Mouse (Mus musculus) hindbrain, embryonic 10.5 days (tissue): ENCODE measurements around the gene Acvrl1. TPM values are rescaled to one million over a fixed set of nuclear protein-coding genes. Genes with fewer than 3 reads are reported as not detected.

ENCODE experiments used
- DNase-seq: peaks from one replicate; pipeline ENCODE4 v3.0.0-alpha.2; 2017; ENCODE audit warnings: low spot score
- H3K27ac ChIP-seq: fragments of 300-500 bp; sonication (generic); 2 replicates; pipeline ENCODE4 v1.5.1; 2016; ENCODE audit warnings: mild to moderate bottlenecking, moderate library complexity
- H3K27me3 ChIP-seq: fragments of 300-500 bp; sonication (generic); 2 replicates; pipeline ENCODE4 v1.6.1; 2016; ENCODE audit warnings: mild to moderate bottlenecking; ENCODE audit not compliant: poor library complexity, insufficient read depth, severe bottlenecking
- H3K36me3 ChIP-seq: fragments of 300-500 bp; sonication (generic); 2 replicates; pipeline ENCODE4 v1.6.1; 2016; ENCODE audit warnings: mild to moderate bottlenecking, moderate library complexity
- H3K4me1 ChIP-seq: fragments of 300-500 bp; sonication (generic); replicated peaks from 2 replicates; pipeline ENCODE4 v1.6.1; 2016; ENCODE audit warnings: mild to moderate bottlenecking
- H3K4me3 ChIP-seq: fragments of 300-500 bp; sonication (generic); 2 replicates; pipeline ENCODE4 v1.5.1; 2016; ENCODE audit warnings: mild to moderate bottlenecking, moderate library complexity
- H3K9me3 ChIP-seq: fragments of 300-500 bp; sonication (generic); 2 replicates; pipeline ENCODE4 v1.6.1; 2016; ENCODE audit warnings: mild to moderate bottlenecking, moderate library complexity
- WGBS: fragments of 180-500 bp; shearing (Covaris S2); methylation state at CpG from one replicate; pipeline ENCODE4 v1.1.7; 2016; 5-methylcytosine and 5-hydroxymethylcytosine counted together
- polyA plus RNA-seq: library from polyadenylated mRNA; unstranded; fragments of >200 nt; fragmentation: Nextera tagmentation; extraction: Ambion mirVana; gene quantifications from 2 replicates; pipeline ENCODE4 v1.2.1, GENCODE M21; 2016

Acvrl1 gene
- polyA plus RNA-seq = 8.7 and 10.8 TPM in 2 replicates

DNA sequence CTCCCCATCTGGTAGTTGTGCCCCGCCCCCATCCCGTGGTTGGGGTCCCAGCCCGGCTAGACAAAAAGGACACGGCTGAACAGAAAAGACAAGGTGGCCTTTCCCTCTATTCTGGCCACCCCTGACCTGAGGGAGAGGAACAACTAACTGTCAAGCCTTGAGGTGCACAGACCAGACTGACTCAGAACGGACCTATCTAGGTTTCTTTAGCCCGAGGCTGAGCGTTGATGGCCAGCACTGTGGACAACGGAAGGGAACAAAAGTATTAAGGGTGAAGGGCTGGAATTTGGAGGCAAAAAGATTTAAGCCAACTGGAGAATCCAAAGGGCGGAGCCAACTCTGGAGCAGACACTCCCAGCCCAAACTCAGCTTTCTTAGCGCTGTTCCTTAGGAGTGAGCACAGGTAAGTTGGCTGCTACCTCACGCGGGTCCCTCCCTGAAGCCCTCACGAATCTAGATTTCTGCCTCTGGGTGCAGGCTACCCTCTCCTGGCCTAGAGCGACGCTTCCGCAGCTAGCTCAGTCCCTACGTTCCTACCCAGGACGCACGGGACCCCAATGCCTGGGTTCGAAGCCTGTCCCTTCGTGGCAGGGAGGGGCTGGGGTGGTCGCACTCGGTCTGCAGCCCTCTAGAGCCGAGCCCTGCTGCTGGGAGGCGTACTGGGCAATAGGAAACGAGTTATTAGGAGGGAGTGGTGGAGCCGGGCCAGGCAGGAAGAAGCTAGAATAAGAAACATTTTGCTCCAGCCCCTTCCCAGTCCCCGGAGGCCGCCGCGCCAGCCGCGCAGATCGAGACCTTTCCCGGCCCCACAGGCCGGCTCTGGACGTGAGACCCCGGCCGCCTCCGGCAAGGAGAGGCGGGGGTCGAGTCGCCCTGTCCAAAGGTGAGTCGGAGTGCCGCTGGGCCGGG, at the start of gene Acvrl1:
Gene Acvrl1, plus strand, starts transcription at position 342 of the 909 bp plus-strand sequence.
- peak within 1 kb of the TSS; percentile 46 for H3K4me3 ChIP-seq
- no peaks in the 10 kb centered on the region for H3K36me3 ChIP-seq
- peaks cover 78% of the 10 kb centered on the region for H3K27me3 ChIP-seq
- H3K27ac ChIP-seq = peak within 1 kb of the TSS; percentile 54
- peak; percentile 55 for DNase-seq
- peaks cover 48% of the 10 kb centered on the region for H3K4me1 ChIP-seq
- 3% methylated on average over 46 of the region's 46 CpGs for WGBS
- H3K9me3 ChIP-seq = 0 out of 2 replicates have a peak, but pooled peaks cover 2% of the 10 kb centered on the region

DNA sequence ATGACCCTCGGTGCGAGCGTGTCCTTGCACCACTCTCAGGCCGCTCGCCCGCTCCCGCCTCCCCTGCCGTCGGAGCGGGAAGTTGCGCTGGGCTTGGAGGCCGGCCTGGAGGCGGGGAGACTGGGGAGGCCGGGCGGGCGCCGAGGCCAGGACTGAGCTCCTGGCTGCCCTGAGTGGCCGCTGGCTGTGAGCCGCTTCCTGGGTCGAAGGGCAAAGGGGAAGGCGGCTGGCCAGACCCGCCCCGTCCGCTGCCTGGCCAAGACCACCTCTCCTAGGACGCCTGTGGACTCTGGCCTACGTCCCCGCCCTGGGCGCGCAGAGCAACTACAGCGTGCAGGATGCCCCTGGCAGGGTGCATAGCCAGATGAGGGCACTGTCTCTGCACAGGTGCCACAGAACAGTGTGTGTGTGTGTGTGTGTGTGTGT, 49.6 kb upstream of the Acvrl1 start:
- Histone ChIP-seq H3K27ac (peak overlapping the region; percentile 97), H3K27me3 (no peaks in the 10 kb centered on the region; the same call in 1 of the 2 replicates), H3K36me3 (peaks cover 10% of the 10 kb centered on the region), H3K4me3 (peak overlapping the region; percentile 95), H3K9me3 (no peaks in the 10 kb centered on the region), H3K4me1 (peaks cover 80% of the 10 kb centered on the region)
- under 1% methylated on average over 30 of the region's 30 CpGs for WGBS
- DNase-seq = peak; percentile 89

DNA sequence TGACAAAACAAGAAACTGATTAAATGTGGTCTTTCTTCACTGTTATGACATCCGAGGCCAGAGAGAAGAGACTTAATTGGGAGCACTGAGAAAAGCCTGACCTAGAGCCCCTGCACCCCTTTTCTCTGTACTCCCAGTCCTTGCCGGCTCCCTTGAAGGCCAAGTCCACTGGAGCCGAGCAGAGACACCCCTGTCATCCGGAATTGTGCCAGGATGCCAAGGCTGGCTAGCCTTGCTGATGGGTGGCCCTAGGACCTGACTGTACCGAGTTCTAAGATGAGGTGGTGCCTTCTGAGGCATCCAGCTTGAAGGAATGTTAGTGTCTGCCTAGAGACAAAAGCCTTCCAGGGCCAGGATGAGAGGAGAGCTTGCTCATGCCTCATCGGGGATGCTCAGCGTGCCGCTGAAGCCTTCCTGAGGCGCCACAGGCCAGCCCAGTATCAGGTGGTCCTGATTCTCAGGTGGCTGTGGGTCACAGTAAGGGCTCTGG, 48.2 kb upstream of the Acvrl1 start:
- Histone ChIP-seq H3K4me3 (no peak overlapping the region), H3K27me3 (no peaks in the 10 kb centered on the region; the same call in 1 of the 2 replicates), H3K27ac (peak overlapping the region; percentile 69), H3K9me3 (no peaks in the 10 kb centered on the region), H3K36me3 (no peaks in the 10 kb centered on the region), H3K4me1 (peaks cover 75% of the 10 kb centered on the region)
- no peak for DNase-seq
- 79% methylated on average over 9 of the region's 9 CpGs for WGBS

GRCm38 (mm10) chr15:101081035-101081548, 47.2 kb upstream of the Acvrl1 start:
- peak overlapping the region; percentile 69 for H3K27ac ChIP-seq

GRCm38 (mm10) chr15:101082236-101082635, 46.1 kb upstream of the Acvrl1 start:
- no peak overlapping the region for H3K4me3 ChIP-seq
- 51% methylated on average over 4 of the region's 4 CpGs for WGBS
- no peak for DNase-seq
- H3K36me3 ChIP-seq = no peaks in the 10 kb centered on the region
- H3K9me3 ChIP-seq = no peaks in the 10 kb centered on the region
- no peaks in the 10 kb centered on the region; the same call in 1 of the 2 replicates for H3K27me3 ChIP-seq
- H3K27ac ChIP-seq = peak overlapping the region; percentile 69
- peaks cover 58% of the 10 kb centered on the region for H3K4me1 ChIP-seq

More at GRCm38 (mm10) chr15:101081035-101081548, 47.2 kb upstream of the Acvrl1 start:
- peaks cover 65% of the 10 kb centered on the region for H3K4me1 ChIP-seq
- no peak for DNase-seq
- no peaks in the 10 kb centered on the region for H3K9me3 ChIP-seq
- 74% methylated on average over 7 of the region's 7 CpGs for WGBS
- no peaks in the 10 kb centered on the region for H3K36me3 ChIP-seq
- H3K27me3 ChIP-seq = no peaks in the 10 kb centered on the region; the same call in 1 of the 2 replicates
- H3K4me3 ChIP-seq = no peak overlapping the region

- no peak for DNase-seq
- Histone ChIP-seq H3K9me3 (no peaks in the 10 kb centered on the region), H3K4me1 (peaks cover 56% of the 10 kb centered on the region), H3K27me3 (no peaks in the 10 kb centered on the region; the same call in 1 of the 2 replicates), H3K4me3 (no peak overlapping the region), H3K36me3 (no peaks in the 10 kb centered on the region), H3K27ac (peak overlapping the region; percentile 23; the same call in 1 of the 2 replicates)
- 68% methylated on average over 10 of the region's 10 CpGs for WGBS
Observed at GRCm38 (mm10) chr15:101084499-101084898, 43.8 kb upstream of the Acvrl1 start.

DNA sequence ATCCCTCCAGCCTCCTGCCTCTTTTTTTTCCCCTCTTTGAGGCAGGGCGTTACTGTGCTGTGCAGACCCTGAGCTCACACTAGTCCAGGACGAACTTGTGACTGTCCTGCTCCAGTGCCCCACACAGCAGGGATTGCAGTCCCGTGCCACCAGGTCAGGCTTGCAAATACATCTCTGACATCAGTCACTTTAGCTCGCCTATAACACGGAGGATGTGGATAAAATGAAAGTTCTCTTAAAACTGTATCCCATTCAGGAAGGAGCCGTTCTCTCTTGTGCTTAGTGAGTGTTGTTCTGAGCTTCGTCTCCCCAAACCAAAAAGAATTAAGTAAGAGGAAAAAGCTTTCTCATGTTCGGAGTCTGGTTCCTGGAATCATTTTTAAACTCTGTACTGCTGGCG, 41.9 kb upstream of the Acvrl1 start:
- Histone ChIP-seq H3K36me3 (no peaks in the 10 kb centered on the region), H3K27me3 (peaks cover 3% of the 10 kb centered on the region; the same call in 1 of the 2 replicates), H3K4me1 (peaks cover 41% of the 10 kb centered on the region), H3K27ac (no peak overlapping the region), H3K9me3 (no peaks in the 10 kb centered on the region), H3K4me3 (no peak overlapping the region)
- WGBS = 71% methylated on average over 9 of the region's 9 CpGs
- no peak for DNase-seq

- Histone ChIP-seq H3K27me3 (peaks cover 8% of the 10 kb centered on the region), H3K27ac (no peak overlapping the region), H3K4me3 (no peak overlapping the region), H3K4me1 (peaks cover 41% of the 10 kb centered on the region), H3K36me3 (no peaks in the 10 kb centered on the region), H3K9me3 (no peaks in the 10 kb centered on the region)
- 82% methylated on average over 3 of the region's 3 CpGs for WGBS
- DNase-seq = no peak
Observed at GRCm38 (mm10) chr15:101086956-101087355, 41.4 kb upstream of the Acvrl1 start.

DNA sequence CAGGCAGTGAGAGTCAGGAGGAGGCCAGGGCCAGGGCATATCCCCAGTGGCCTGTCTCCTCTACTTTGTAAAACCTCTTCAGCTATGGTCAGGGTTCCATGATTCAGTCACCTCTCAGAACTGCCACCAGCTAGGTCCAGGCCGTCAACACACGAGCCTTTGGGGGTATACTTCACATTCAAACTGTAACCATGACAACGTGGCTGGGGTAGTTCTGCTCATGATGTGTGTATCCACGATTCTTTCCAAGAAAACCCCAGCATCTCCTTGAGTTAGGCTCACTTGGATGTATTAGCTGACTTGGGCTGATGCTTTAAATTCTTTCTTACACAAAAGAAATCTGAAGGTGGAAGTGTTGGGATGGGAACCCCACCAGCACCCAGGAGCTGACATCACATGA, 40.0 kb upstream of the Acvrl1 start:
- Histone ChIP-seq H3K36me3 (no peaks in the 10 kb centered on the region), H3K4me3 (no peak overlapping the region), H3K9me3 (no peaks in the 10 kb centered on the region), H3K4me1 (peaks cover 46% of the 10 kb centered on the region), H3K27ac (peak overlapping the region; percentile 12; the same call in 1 of the 2 replicates), H3K27me3 (peaks cover 9% of the 10 kb centered on the region)
- 58% methylated on average over 4 of the region's 4 CpGs for WGBS
- no peak for DNase-seq

DNA sequence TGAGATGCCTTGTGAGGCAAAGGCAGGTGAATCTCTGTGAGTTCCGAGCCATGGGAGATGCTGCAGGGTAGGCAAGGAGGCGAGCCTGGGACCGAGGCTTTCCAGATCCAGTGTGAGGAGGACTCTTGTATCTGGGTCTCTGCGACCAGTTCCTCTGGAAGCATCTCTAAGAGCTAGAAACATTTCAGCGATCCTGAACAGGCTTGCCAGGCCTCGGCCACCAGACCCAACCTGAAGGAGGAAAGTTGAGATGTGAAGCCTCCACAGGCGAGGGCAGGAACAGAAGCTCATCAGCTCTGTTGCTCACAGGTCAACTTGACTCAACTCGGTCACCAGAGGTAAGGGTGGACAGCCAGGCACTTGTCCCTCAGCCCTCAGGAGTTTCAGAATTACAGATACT, 36.8 kb upstream of the Acvrl1 start:
- H3K4me1 ChIP-seq = peaks cover 68% of the 10 kb centered on the region
- 94% methylated on average over 8 of the region's 8 CpGs for WGBS
- DNase-seq = no peak
- H3K27ac ChIP-seq = peak overlapping the region; percentile 89
- peaks cover 22% of the 10 kb centered on the region for H3K27me3 ChIP-seq
- H3K4me3 ChIP-seq = no peak overlapping the region
- no peaks in the 10 kb centered on the region for H3K9me3 ChIP-seq
- H3K36me3 ChIP-seq = no peaks in the 10 kb centered on the region

DNA sequence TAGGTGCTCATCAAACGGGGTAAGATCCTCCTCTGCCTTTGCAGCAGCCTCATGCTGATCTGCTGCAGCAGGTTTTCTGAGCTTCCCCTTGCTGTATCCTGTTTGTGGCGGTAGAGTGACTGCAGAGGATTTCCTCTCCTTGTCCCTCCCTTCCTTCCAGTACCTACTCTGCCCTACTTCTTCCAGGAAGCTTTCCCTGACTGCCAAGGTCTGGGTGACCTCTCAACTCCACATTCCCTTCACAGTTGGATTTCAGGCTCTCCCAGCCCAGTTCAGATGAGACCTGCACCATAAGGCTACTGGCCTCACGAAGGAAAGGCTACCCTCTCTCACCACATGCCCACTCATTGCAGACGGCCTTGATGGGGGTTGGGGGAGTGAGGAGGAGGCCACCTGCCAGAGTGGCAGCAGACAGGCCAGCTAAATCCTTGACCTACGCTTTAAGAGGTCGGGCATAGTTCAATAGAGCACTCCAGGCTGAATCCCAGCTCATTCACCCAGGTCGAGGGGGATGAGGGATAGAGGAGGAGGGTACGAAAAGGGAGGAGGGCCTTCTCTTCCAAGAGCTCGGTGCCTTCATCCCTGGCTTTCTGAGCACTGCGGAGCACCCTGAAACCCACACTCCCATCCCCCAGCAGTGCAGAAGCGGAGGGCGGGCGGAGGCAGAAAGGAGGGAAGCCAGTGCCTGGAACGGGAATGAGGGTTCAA, 36.0 kb upstream of the Acvrl1 start:
- DNase-seq = peak; percentile 56
- Histone ChIP-seq H3K9me3 (no peaks in the 10 kb centered on the region), H3K4me1 (peaks cover 75% of the 10 kb centered on the region), H3K27me3 (peaks cover 27% of the 10 kb centered on the region), H3K4me3 (peak overlapping the region; percentile 34), H3K27ac (peak overlapping the region; percentile 89), H3K36me3 (no peaks in the 10 kb centered on the region)
- 17% methylated on average over 14 of the region's 14 CpGs for WGBS

DNA sequence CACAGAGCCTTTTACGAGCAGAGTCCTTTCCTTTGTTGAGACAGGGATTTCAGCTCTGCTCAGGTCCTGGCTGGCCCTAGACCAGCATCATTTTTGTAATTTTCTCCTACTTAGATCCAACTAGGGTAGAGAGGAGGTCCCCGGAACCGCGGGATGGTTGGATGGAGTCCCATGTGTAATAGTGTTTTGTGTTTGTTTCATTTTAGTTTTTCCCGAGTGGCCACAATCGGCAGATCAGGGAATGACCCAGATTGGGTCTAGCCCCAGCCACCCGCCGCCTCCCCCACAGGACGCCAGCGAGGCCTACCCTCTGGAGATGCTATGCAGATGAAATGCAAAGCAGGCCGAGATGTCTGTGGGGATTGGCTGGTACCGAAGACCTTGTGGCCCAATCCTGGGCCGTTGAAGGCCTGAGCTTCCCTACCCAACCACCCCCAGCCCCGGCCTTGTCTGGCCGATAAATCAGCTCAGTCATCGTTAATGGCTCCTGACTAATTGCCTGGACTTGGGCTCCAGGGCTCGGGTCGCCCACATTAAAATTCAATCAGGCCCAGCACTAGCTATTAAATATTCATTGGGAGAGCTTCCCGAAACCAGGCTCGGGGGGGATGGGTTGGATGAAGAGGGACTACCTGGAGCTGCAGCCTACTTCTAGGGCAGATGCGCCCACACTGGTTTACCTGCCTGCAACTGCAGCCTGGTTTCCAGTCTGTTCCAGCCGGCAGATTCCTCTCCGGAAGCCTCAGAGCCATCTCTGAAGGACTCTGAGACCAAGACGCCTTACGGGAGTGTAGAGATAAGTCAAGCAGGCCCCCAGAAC, 35.3 kb upstream of the Acvrl1 start:
- H3K4me1 ChIP-seq = peaks cover 81% of the 10 kb centered on the region

More for the DNA sequence above, 35.3 kb upstream of the Acvrl1 start:
- H3K27ac ChIP-seq = peak overlapping the region; percentile 89
- H3K36me3 ChIP-seq = no peaks in the 10 kb centered on the region
- H3K4me3 ChIP-seq = peak overlapping the region; percentile 34
- H3K9me3 ChIP-seq = no peaks in the 10 kb centered on the region
- DNase-seq = peak; percentile 86
- 9% methylated on average over 25 of the region's 25 CpGs for WGBS
- H3K27me3 ChIP-seq = peaks cover 28% of the 10 kb centered on the region
